Mouse (Mus musculus) left cerebral cortex, adult 18-20 months (tissue): ENCODE measurements at regions not wholly inside any gene's neighbourhood (a gene's known extent, or its start where the extent isn't known, plus 50 kb on each side); places are given as distances from the start of the nearest gene placed in this dataset.
A peak's percentile ranks its signal among the peaks of the same experiment; 100 is the strongest.

ENCODE experiments used
- DNase-seq, 2 experiments: peaks; one replicate each; pipeline ENCODE4 v3.0.0; 2021 to 2022; ENCODE audit warnings: low spot score in 2 of 2, mixed read lengths in 1 of 2

DNA sequence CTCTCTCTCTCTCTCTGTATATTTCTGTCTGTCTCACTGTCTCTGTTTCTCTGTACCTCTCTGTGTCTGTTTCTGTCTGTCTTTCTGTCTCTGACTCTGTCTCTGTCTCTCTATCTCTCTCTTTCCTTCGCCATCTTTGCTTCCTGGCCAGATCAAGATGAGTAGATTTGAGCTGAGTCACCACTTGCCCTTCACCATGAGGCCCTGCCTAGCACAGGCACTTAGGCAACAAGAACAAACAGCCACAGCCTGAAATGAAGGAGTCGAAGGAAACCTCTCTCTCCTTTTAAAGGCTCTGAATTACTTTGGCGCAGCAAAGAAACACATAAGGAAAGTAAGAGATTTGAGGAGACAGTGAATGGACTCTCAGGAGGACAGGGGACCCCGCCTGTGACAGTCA, 69.4 kb upstream of the Clint1 start:
- no peak for DNase-seq

DNA sequence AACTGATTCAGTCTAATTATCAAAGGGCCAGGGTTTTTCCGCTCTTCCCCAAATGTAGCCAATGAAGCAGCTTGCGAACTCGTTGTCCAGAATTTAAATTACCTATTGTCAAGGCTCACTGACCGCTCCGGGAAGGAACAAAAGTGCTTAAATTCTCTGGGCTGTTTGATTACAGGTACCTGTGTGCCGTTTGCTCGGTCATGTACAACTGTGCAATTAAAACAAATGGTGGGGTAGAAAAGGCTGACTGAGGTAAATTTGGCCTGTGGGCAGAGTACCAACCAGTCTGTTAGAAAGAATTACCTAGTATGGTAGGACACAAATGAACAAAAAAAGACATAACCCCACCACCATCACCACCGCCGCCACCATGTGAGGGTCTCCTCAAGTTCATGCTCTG, 66.0 kb upstream of the Clint1 start:
- no peak for DNase-seq

DNA sequence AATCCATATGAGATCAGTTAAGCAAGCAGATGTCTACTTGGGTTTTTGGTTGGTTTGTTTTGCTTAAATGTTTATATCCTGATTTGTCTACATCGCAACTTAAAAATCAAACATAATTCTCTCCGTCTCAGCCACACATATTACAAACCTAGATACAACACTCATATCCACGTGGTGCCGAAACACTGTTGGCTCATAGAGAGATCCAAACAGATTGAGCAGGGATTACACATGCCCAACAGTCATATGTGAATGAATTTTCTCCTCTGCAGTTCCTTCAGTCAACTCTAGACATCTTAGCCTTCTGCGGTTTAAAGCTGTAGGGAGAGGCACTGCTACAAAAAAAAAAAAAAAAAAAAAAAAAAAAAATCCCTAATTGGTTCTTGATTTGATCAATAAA, 64.4 kb upstream of the Clint1 start:
- DNase-seq = no peak

DNA sequence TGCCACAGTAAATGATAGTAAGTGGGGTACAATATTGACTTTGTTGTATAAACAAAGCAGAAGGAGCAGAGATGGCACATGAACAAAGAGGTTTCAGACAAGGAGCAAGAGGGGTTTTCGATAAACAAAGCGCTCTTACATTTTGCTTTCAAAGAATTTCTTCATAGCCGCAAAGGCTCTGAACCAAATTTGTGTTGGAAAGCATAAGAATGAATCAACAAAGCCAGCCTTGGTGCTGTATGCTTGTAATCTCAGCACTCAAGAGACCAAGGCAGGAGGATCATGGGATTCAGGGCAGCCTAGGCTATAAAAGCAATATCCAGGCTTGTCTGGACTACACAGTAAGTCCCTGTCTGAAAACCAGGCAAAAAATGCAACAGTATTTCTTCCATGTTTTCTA, 62.0 kb upstream of the Clint1 start:
- DNase-seq = no peak

DNA sequence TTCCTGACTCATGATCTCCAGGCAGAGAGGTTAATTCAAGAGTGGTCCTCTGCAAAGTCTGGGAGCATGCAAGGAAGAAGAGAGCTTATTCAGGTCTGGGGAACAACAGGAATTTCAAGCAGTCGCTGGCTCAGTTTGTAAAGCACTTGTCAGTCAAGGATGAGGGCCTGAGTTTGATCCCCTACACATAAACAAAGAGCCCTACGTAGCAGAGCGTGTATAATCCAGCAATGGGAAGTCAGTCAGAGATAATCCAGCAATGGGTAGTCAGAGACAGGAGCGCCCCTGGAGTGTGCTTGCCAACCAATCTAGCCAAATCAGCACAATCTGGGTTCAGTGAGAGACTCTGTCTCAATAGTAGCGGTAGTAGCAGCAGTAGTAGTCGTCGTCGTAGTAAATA, 61.3 kb upstream of the Clint1 start:
- DNase-seq = no peak

DNA sequence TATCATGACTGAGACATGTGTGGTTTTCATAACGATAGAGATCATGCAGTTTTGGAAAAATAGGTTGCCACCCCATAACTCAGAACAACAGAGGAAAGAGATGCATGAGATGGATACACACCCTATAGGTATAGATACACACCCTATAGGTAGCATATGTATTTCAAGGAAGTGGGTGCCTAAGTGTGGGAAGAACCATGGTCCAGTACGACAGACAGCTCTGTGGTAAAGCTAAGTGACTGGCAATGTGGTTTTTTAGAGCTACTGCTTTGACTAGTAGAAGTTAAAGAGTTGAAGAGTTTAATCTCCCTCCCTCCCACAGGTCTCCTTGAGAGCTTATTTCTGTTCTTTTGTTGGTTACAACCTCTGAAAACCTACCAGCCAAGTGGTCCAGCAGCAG, 60.2 kb upstream of the Clint1 start:
- DNase-seq = no peak

DNA sequence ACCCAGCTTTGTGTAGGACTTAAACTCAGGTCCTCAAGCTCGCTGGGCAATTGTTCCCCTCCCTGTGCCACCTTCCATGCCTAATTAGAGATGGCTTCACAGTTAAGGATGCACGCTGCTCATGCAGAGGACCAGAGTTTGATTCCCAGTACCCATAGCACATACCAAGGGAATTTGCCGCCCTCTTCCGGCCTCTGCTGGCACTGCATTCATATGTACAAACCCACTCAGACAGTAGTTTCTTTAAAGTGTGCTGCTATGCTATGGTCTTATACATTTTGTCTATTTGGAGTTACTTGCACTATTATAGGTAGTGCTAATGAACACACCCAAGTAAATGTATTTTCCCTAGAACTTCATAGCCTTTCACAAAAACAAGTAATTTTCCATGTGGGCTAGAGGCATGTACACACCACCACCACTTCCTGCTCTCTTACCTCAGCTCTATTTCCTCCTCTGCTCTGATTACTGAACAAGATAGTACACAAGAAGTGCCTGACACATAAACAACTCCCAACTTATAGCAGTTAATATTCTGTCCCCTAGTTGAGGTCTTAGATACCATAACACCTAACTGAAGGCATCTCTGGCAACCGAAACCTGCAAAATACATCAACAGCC, 57.4 kb upstream of the Clint1 start:
- DNase-seq = no peak

DNA sequence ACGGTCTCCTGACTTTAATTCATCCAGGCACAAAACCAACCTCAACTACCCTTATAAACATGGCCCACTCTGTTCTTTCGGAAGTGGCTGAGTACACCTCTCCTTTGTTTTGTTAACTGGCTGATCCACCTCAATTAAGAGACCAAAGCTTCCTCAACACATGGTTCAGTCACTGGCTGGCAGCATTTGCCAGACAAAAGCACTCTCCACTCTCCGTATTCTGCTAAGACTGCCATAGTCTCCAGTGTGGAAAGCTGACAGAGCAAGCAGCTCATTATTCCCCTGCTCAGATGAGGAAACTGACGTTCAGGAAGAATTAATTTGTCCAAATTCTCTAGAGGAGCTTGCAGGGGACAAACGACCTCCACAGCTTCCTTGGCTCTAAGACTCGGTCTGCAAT, 56.5 kb upstream of the Clint1 start:
- no peak for DNase-seq

DNA sequence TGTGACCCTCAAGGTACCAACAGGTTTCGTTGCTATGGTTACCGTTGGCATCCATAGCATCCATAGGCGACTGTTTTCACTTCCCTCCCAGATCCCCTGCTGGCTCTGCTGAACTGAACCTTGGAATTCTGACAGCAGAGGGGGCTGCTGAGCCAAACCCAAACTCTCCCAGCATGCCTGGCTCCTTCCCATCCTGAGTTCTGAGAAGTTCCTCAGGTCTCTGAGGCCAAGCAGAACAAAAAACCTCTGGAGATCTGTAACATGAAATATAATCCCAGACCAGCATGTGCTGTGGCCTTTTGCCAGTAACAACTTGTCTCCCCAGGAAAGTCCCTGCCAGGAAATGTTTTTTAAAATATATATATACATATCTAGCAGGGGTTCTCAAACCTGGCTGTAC, 56.1 kb upstream of the Clint1 start:
- peak; percentile 46 to 52 for DNase-seq

DNA sequence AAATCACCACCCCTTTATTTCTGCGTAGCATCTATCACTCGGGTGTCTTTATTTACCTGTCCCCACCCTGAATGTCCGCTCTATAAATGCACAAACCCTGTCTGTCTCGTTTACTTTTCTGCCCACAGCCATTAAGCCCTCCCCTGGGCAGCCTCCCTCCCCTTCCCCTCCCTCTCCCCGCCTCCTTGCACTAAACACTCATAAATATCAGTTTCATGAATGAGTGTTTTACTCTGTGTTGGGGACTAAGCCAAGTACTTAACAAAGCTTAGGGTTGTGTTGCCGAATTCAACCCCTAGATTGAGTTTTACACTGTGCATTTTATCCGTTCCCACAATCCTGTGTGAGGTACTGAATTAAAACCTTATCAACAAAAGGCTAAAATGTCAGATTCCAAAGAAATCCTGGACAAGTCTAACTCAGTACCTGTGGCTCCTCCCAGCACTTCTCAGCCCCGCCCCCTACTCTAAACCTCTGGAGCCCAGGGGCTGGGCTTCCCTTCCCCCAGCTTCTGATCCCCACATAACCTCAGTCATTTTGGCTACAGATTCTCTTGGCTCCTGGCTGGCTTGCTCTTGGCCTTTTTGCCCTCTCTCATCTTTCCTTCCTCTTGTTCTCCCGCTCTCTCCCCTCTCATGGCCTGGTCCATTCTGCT, 52.0 kb upstream of the Clint1 start:
- DNase-seq = no peak
